In the genomic region with DNA sequence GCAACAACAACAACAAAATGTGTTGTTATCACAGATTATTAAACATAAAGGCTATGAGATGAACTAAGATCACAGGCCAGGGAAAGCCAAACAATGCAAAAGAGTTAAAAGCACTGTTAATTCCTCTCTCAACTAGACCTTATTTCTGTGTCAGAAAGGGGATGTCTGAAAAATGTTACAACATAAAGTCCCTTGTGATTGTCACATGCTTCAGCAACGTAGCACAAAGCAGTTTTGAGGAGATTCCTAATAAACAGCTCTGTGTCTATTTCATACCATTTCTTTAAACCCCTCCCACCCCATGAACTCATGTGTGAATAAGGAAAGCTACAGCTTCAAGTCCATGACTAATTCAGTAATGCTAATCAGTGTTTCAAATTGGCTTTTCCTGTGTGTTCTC, we compare ENCODE assay signal across 32 mouse cellular contexts. TPM values are rescaled to one million over a fixed set of nuclear protein-coding genes. Genes with fewer than 3 reads are reported as not detected.
DNase-seq lines count a peak whose midpoint lies in the region; ATAC-seq and TF ChIP-seq lines count a peak whose summit lies in the region.
"Had no signal": no experiment of that assay in that cellular context is flagged by ENCODE, and none has a peak within 500 bp of the region (broad histone marks: within the 10 kb centered on the region; RNA-seq: fewer than 3 reads in every experiment).

No protein-coding gene starts in this region.

- no peak overlapping the region for H3K4me2 ChIP-seq in liver, postnatal 0 days (ENCODE audit: low read depth, low read length)
- H3K4me2 ChIP-seq in midbrain, embryonic 12.5 days (replicated peaks), result no peak overlapping the region
- H3K4me2 ChIP-seq in midbrain, embryonic 15.5 days, result no peak overlapping the region
- H3K4me2 ChIP-seq: embryonic facial prominence, embryonic 15.5 days; heart, embryonic 13.5 days; hindbrain, embryonic 15.5 days; intestine, embryonic 15.5 days; limb, embryonic 15.5 days; liver, embryonic 15.5 days; neural tube, embryonic 15.5 days; stomach, embryonic 15.5 days had no signal

- no peaks in the 10 kb centered on the region for H3K4me1 ChIP-seq in liver, adult 2 months (ENCODE audit: control insufficient read depth, insufficient read depth, low read length)
- H3K4me1 ChIP-seq in liver, postnatal 0 days (ENCODE audit: insufficient read depth), result no peaks in the 10 kb centered on the region
- H3K4me1 ChIP-seq in midbrain, embryonic 12.5 days, result no peaks in the 10 kb centered on the region
- no peaks in the 10 kb centered on the region for H3K4me1 ChIP-seq in midbrain, embryonic 15.5 days
- H3K4me1 ChIP-seq in brown adipose tissue, adult 24 weeks (ENCODE audit: control insufficient read depth, insufficient read depth, insufficient read length, low read length), result no peaks in the 10 kb centered on the region
- H3K4me1 ChIP-seq: embryonic facial prominence, embryonic 15.5 days; heart, embryonic 13.5 days; hindbrain, embryonic 15.5 days; intestine, embryonic 15.5 days; limb, embryonic 15.5 days; liver, embryonic 15.5 days; neural tube, embryonic 15.5 days; stomach, embryonic 15.5 days had no signal

- no peaks in the 10 kb centered on the region for H3K9me3 ChIP-seq in liver, postnatal 0 days (ENCODE audit: low read length)
- H3K9me3 ChIP-seq in midbrain, embryonic 12.5 days, result no peaks in the 10 kb centered on the region
- H3K9me3 ChIP-seq in midbrain, embryonic 15.5 days, result no peaks in the 10 kb centered on the region
- H3K9me3 ChIP-seq: embryonic facial prominence, embryonic 15.5 days; G1E; heart, embryonic 13.5 days; hindbrain, embryonic 15.5 days; intestine, embryonic 15.5 days; limb, embryonic 15.5 days; liver, embryonic 15.5 days; megakaryocyte, embryonic 14.5 days; neural tube, embryonic 15.5 days; stomach, embryonic 15.5 days had no signal

- H3K27ac ChIP-seq in liver, adult 2 months (replicated peaks; ENCODE audit: insufficient read depth, low read depth, low read length), result no peak overlapping the region
- no peak overlapping the region for H3K27ac ChIP-seq in liver, postnatal 0 days (ENCODE audit: low read depth)
- H3K27ac ChIP-seq in midbrain, embryonic 12.5 days (replicated peaks), result no peak overlapping the region
- no peak overlapping the region for H3K27ac ChIP-seq in midbrain, embryonic 15.5 days
- peak overlapping the region; percentile 64 for H3K27ac ChIP-seq in brown adipose tissue, adult 24 weeks (replicated peaks; ENCODE audit: low read depth, low read length)
- H3K27ac ChIP-seq: embryonic facial prominence, embryonic 15.5 days; heart, embryonic 13.5 days; hindbrain, embryonic 15.5 days; intestine, embryonic 15.5 days; limb, embryonic 15.5 days; liver, embryonic 15.5 days; neural tube, embryonic 15.5 days; stomach, embryonic 15.5 days had no signal

- H3K4me3 ChIP-seq in liver, adult 2 months (ENCODE audit: insufficient read depth, low read depth, low read length), result no peak overlapping the region
- H3K4me3 ChIP-seq in liver, postnatal 0 days (ENCODE audit: low read depth, low read length), result no peak overlapping the region
- H3K4me3 ChIP-seq in midbrain, embryonic 12.5 days, result no peak overlapping the region
- no peak overlapping the region for H3K4me3 ChIP-seq in midbrain, embryonic 15.5 days
- no peak overlapping the region for H3K4me3 ChIP-seq in brown adipose tissue, adult 24 weeks (ENCODE audit: insufficient read depth, low read depth, low read length)
- H3K4me3 ChIP-seq: embryonic facial prominence, embryonic 15.5 days; heart, embryonic 13.5 days; hindbrain, embryonic 15.5 days; intestine, embryonic 15.5 days; limb, embryonic 15.5 days; liver, embryonic 15.5 days; megakaryocyte, embryonic 14.5 days; myocyte; neural tube, embryonic 15.5 days; stomach, embryonic 15.5 days had no signal

- no peak overlapping the region for H3K9ac ChIP-seq in liver, adult 2 months (ENCODE audit: low read depth, low read length)
- no peak overlapping the region for H3K9ac ChIP-seq in liver, postnatal 0 days (replicated peaks)
- H3K9ac ChIP-seq in midbrain, embryonic 12.5 days (replicated peaks), result no peak overlapping the region
- no peak overlapping the region for H3K9ac ChIP-seq in midbrain, embryonic 15.5 days
- H3K9ac ChIP-seq: embryonic facial prominence, embryonic 15.5 days; heart, embryonic 13.5 days; hindbrain, embryonic 15.5 days; intestine, embryonic 15.5 days; limb, embryonic 15.5 days; liver, embryonic 15.5 days; neural tube, embryonic 15.5 days; stomach, embryonic 15.5 days had no signal

- H3K27me3 ChIP-seq in liver, adult 2 months (ENCODE audit: control insufficient read depth, insufficient read depth, low read length), result no peaks in the 10 kb centered on the region
- H3K27me3 ChIP-seq in liver, postnatal 0 days (ENCODE audit: insufficient read depth, low read length), result no peaks in the 10 kb centered on the region
- H3K27me3 ChIP-seq in midbrain, embryonic 12.5 days, result no peaks in the 10 kb centered on the region
- no peaks in the 10 kb centered on the region for H3K27me3 ChIP-seq in midbrain, embryonic 15.5 days (replicated peaks)
- H3K27me3 ChIP-seq: CH12.LX; embryonic facial prominence, embryonic 15.5 days; heart, embryonic 13.5 days; hindbrain, embryonic 15.5 days; intestine, embryonic 15.5 days; limb, embryonic 15.5 days; liver, embryonic 15.5 days; megakaryocyte, embryonic 14.5 days; neural tube, embryonic 15.5 days; stomach, embryonic 15.5 days had no signal

- TF ChIP-seq POLR2A in liver, adult 2 months (IDR thresholded peaks at IDR 0.05; ENCODE audit: extremely low read depth, insufficient read depth, low read length), result no peak

- peak; percentile 49 for DNase-seq in liver, adult 2 months (ENCODE audit: extremely low read depth, low read depth, low spot score)
- DNase-seq in liver, postnatal 0 days, result no peak
- DNase-seq in adrenal gland, adult 2 months, result no peak
- DNase-seq: adrenal gland, adult 8-10 months; B cell, adult 2 months; cerebellum, adult 9-10 months; gastrocnemius, postnatal 10 days; heart, adult 18-20 months; kidney, adult 8-10 months; kidney, postnatal 10 days; left cerebral cortex, postnatal 4 days; right cerebral cortex, adult 18-20 months; right cerebral cortex, postnatal 4 days; thymus, postnatal 36 days had no signal

- WGBS in liver, adult 2 months, result 70% methylated on average over 1 of the region's 1 CpGs
- 58% methylated on average over 1 of the region's 1 CpGs for WGBS in liver, postnatal 0 days (ENCODE audit: insufficient replicate concordance)
- 63% methylated on average over 1 of the region's 1 CpGs for WGBS in midbrain, embryonic 12.5 days
- whole genome bisulfite sequencing in midbrain, embryonic 15.5 days, result 31% methylated on average over 1 of the region's 1 CpGs

- no peaks in the 10 kb centered on the region for H3K36me3 ChIP-seq in liver, adult 2 months (ENCODE audit: control insufficient read depth, insufficient read depth, low read length)
- H3K36me3 ChIP-seq in liver, postnatal 0 days (replicated peaks; ENCODE audit: insufficient read depth, low read length), result no peaks in the 10 kb centered on the region
- H3K36me3 ChIP-seq in midbrain, embryonic 12.5 days, result no peaks in the 10 kb centered on the region
- H3K36me3 ChIP-seq in midbrain, embryonic 15.5 days (replicated peaks), result no peaks in the 10 kb centered on the region
- H3K36me3 ChIP-seq: embryonic facial prominence, embryonic 15.5 days; G1E; heart, embryonic 13.5 days; hindbrain, embryonic 15.5 days; intestine, embryonic 15.5 days; limb, embryonic 15.5 days; liver, embryonic 15.5 days; neural tube, embryonic 15.5 days; stomach, embryonic 15.5 days had no signal

- no peaks in the 10 kb centered on the region for H3K79me2 ChIP-seq in liver, adult 2 months (ENCODE audit: control insufficient read depth, insufficient read depth, low read length)

- ATAC-seq in liver, postnatal 0 days, result no peak
- ATAC-seq in midbrain, embryonic 12.5 days (ENCODE audit: low FRiP score, low read depth), result peak; percentile 39; the same call in 1 of the 2 replicates
- ATAC-seq in midbrain, embryonic 15.5 days (replicated peaks), result no peak
- ATAC-seq in megakaryocyte progenitor cell, adult 5-6 weeks (replicated peaks; ENCODE audit: poor library complexity), result peak; percentile 77
- ATAC-seq: forebrain, embryonic 14.5 days; intestine, embryonic 15.5 days; Patski had no signal

- no peak for TF ChIP-seq EP300 in liver, postnatal 0 days (IDR thresholded peaks at IDR 0.05; ENCODE audit: low read depth)

- TF ChIP-seq CTCF in liver, adult 2 months (IDR thresholded peaks at IDR 0.05; ENCODE audit: low read depth, low read length), result no peak
- no peak for TF ChIP-seq CTCF in liver, postnatal 0 days (IDR thresholded peaks at IDR 0.05; ENCODE audit: low read depth)

RNA-seq across cellular contexts. Expression of a gene that starts 50.1 kb away (rescaled TPM):
- under 0.01 TPM in 2 replicates for total RNA-seq in liver, adult 2 months (2014; rRNA removed)
- 0.04 and 0.05 TPM in 2 replicates for polyA plus RNA-seq in liver, adult 2 months (2012; rRNA removed)
- polyA plus RNA-seq in liver, postnatal 0 days (2015; fragmentation: Nextera tagmentation; extraction: Ambion mirVana), result not detected in 2 replicates
- not detected in 2 replicates for polyA plus RNA-seq in midbrain, embryonic 12.5 days (2016; fragmentation: Nextera tagmentation; extraction: Ambion mirVana)
- polyA plus RNA-seq in midbrain, embryonic 15.5 days (2015; fragmentation: Nextera tagmentation; extraction: Ambion mirVana), result not detected in 2 replicates
- not detected in 2 replicates for polyA plus RNA-seq in brown adipose tissue, adult 24 weeks (2012; ENCODE audit: insufficient read depth, insufficient read length, missing spikeins)
- total RNA-seq in megakaryocyte progenitor cell, adult 5-6 weeks (2015), result 0.07 and 0.22 TPM in 2 replicates
- total RNA-seq in megakaryocyte progenitor cell, adult 5-6 weeks (2017), result 0.92 and 1.0 TPM in 2 replicates
- total RNA-seq in adrenal gland, adult 2 months (2021), result under 1 TPM in 1 of 2 experiments, not detected in 1; 0.09 TPM
- 0.15 and 0.21 TPM in 2 replicates for polyA plus RNA-seq in adrenal gland, adult 2 months (2012; rRNA removed)
- total RNA-seq: CH12.LX had no signal
- polyA plus RNA-seq: embryonic facial prominence, embryonic 15.5 days; forebrain, embryonic 14.5 days; heart, embryonic 13.5 days; hindbrain, embryonic 15.5 days; intestine, embryonic 15.5 days; limb, embryonic 15.5 days; liver, embryonic 15.5 days; neural tube, embryonic 15.5 days; stomach, embryonic 15.5 days had no signal

RNA-seq across cellular contexts. Expression of a gene that starts 54.4 kb away (rescaled TPM):
- 0.92 and 1.0 TPM in 2 replicates for total RNA-seq in liver, adult 2 months (2014; rRNA removed)
- 0.46 and 0.71 TPM in 2 replicates for polyA plus RNA-seq in liver, adult 2 months (2012; rRNA removed)
- polyA plus RNA-seq in liver, postnatal 0 days (2015; fragmentation: Nextera tagmentation; extraction: Ambion mirVana), result 3.2 and 3.3 TPM in 2 replicates
- 12.6 and 15.0 TPM in 2 replicates for polyA plus RNA-seq in midbrain, embryonic 12.5 days (2016; fragmentation: Nextera tagmentation; extraction: Ambion mirVana)
- 10.9 and 11.0 TPM in 2 replicates for polyA plus RNA-seq in midbrain, embryonic 15.5 days (2015; fragmentation: Nextera tagmentation; extraction: Ambion mirVana)
- 3.0 and 3.2 TPM in 2 replicates for polyA plus RNA-seq in brown adipose tissue, adult 24 weeks (2012; ENCODE audit: insufficient read depth, insufficient read length, missing spikeins)
- total RNA-seq in megakaryocyte progenitor cell, adult 5-6 weeks (2015), result 5.6 and 6.1 TPM in 2 replicates
- total RNA-seq in megakaryocyte progenitor cell, adult 5-6 weeks (2017), result 6.5 and 7.8 TPM in 2 replicates
- total RNA-seq in adrenal gland, adult 2 months (2021), result 1 to 10 TPM; 2.7 to 5.0 TPM
- 4.2 and 6.4 TPM in 2 replicates for polyA plus RNA-seq in adrenal gland, adult 2 months (2012; rRNA removed)
- total RNA-seq: CH12.LX had no signal

Comparison
In these comparisons a context has a peak if more than half of its experiments do, and no peak if none do; other contexts are left out.
1. ATAC-seq: peak in midbrain, embryonic 12.5 days (single experiment) and megakaryocyte progenitor cell, adult 5-6 weeks (single experiment); none in liver, postnatal 0 days (single experiment) and midbrain, embryonic 15.5 days (single experiment).